Mouse (Mus musculus): ENCODE data around the gene Gm12830. TPM values are rescaled to one million over a fixed set of nuclear protein-coding genes. Genes with fewer than 3 reads are reported as not detected.

Gene Gm12830
- polyA plus RNA-seq (2017; shearing (Covaris generic)), result not detected

DNA sequence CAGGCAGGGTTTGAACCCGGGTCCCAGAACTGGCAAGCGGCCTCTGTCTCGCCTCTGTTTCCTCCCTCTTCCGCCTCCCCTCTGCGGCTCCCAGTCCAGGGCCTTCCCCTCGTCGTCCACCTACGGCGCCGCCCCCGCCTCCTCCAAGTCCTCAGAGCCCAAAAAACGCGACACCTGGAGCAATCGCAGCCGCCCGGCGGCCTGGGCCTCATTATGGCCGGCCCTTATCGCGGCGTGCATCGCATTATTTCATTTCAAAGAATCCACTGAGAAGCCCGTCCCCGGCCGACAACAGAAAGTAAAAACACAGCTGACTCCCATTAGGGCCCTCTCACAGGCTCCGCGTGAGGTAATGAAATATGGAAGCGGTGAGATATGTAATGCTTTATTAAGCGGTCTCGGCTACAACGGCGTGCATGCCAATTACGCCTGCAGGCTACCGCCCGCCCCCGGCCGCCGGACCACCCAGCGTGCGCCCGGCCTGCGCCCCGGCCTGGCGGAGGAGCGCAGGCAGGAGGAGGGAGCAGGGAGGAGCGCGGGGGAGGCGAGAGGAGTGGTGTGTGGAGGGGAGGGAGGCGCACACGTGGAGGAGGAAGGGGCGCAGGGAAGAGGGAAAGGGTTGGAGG, at the start of gene Gm12830:
Gene Gm12830 (plus strand): TSS at position 156 of the 626 bp plus-strand sequence.

Other genes with a start within 250 kb of the Gm12830 start
- gene Foxd2, start 87.2 kb downstream of the Gm12830 start, polyA plus RNA-seq (2017; shearing (Covaris generic)), result 1.1 TPM
- gene Foxe3, start 104.3 kb downstream of the Gm12830 start, polyA plus RNA-seq (2017; shearing (Covaris generic)), result not detected
- gene Cmpk1, start 165.5 kb downstream of the Gm12830 start, polyA plus RNA-seq (2017; shearing (Covaris generic)), result 83.8 TPM
- 1.1 TPM for gene Stil, start 178.4 kb downstream of the Gm12830 start, polyA plus RNA-seq (2017; shearing (Covaris generic))
- gene Tal1, start 234.7 kb downstream of the Gm12830 start, polyA plus RNA-seq (2017; shearing (Covaris generic)), result not detected